25 mouse cellular contexts compared by ENCODE assay signal in the genomic region with DNA sequence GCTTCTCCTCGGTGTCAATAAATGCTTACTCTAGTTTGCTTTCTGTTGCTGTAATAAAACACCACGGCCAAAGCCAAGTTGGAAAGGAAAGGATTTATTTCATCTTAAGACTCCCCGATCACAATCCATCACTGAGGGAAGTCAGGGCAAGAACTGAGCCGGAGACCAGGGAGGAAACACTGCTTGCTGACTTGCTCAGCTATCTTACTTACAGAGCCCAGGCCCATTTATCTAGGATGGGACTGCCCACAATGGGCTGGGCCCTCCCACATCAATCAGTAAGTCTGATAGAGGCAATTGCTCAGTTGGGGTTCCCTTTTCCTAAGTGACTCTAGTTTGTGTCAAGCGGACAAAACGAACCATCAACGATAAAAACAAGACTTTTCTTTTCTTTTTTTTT. TPM values are rescaled to one million over a fixed set of nuclear protein-coding genes. Genes with fewer than 3 reads are reported as not detected.
DNase-seq lines count a peak whose midpoint lies in the region; ATAC-seq lines count a peak whose summit lies in the region.
"Had no signal": no experiment of that assay in that cellular context is flagged by ENCODE, and none has a peak within 500 bp of the region (broad histone marks: within the 10 kb centered on the region; RNA-seq: fewer than 3 reads in every experiment).

No protein-coding gene starts in this region.

- 88% methylated on average over 7 of the region's 7 CpGs for WGBS in midbrain, embryonic 11.5 days
- WGBS in midbrain, embryonic 14.5 days: 92% methylated on average over 7 of the region's 7 CpGs
- 53% methylated on average over 7 of the region's 7 CpGs for WGBS in liver, embryonic 13.5 days (ENCODE audit: insufficient replicate concordance)

- H3K9ac ChIP-seq in midbrain, embryonic 11.5 days (ENCODE audit: low read length): no peak overlapping the region
- no peak overlapping the region for H3K9ac ChIP-seq in midbrain, embryonic 14.5 days (replicated peaks; ENCODE audit: low read length)
- no peak overlapping the region for H3K9ac ChIP-seq in liver, embryonic 13.5 days
- H3K9ac ChIP-seq: forebrain, embryonic 13.5 days; forebrain, postnatal 0 days; heart, embryonic 12.5 days; heart, embryonic 15.5 days; hindbrain, embryonic 14.5 days had no signal

- peak; percentile 73 for DNase-seq in midbrain, embryonic 11.5 days (ENCODE audit: low spot score, missing footprints)
- no peak for DNase-seq in midbrain, embryonic 14.5 days
- DNase-seq in liver, embryonic 13.5 days: no peak
- no peak for DNase-seq in lung, postnatal 36 days
- no peak for DNase-seq in heart, postnatal 14 days
- DNase-seq: adrenal gland, postnatal 10 days; adrenal gland, postnatal 36 days; cerebellum, adult 18-20 months; cerebellum, adult 9-10 months; cerebellum, postnatal 14 days; forebrain, postnatal 0 days; gastrocnemius, adult 2 months; gastrocnemius, postnatal 14 days; heart, adult 11 months; heart, postnatal 10 days; heart, postnatal 4 days had no signal

- no peaks in the 10 kb centered on the region for H3K9me3 ChIP-seq in midbrain, embryonic 11.5 days (ENCODE audit: control insufficient read depth, low read length)
- no peaks in the 10 kb centered on the region for H3K9me3 ChIP-seq in midbrain, embryonic 14.5 days (ENCODE audit: control insufficient read depth, low read length)
- H3K9me3 ChIP-seq in liver, embryonic 13.5 days (replicated peaks): no peaks in the 10 kb centered on the region
- H3K9me3 ChIP-seq: forebrain, embryonic 10.5 days; forebrain, embryonic 13.5 days; heart, embryonic 12.5 days; heart, embryonic 15.5 days had no signal

- intact Hi-C loops in heart, postnatal 14 days (cut with DNase I): no loop called here

- H3K27ac ChIP-seq in midbrain, embryonic 11.5 days (ENCODE audit: low read depth, low read length): no peak overlapping the region
- no peak overlapping the region for H3K27ac ChIP-seq in midbrain, embryonic 14.5 days (replicated peaks; ENCODE audit: low read depth, low read length)
- no peak overlapping the region for H3K27ac ChIP-seq in liver, embryonic 13.5 days
- H3K27ac ChIP-seq: forebrain, embryonic 10.5 days; forebrain, embryonic 13.5 days; gastrocnemius, adult 2 months; heart, embryonic 15.5 days; hindbrain, embryonic 14.5 days; hindbrain, postnatal 0 days had no signal

- H3K4me3 ChIP-seq in midbrain, embryonic 11.5 days (ENCODE audit: low read depth, low read length): no peak overlapping the region
- H3K4me3 ChIP-seq in midbrain, embryonic 14.5 days (replicated peaks; ENCODE audit: low read depth, low read length): no peak overlapping the region
- no peak overlapping the region for H3K4me3 ChIP-seq in liver, embryonic 13.5 days (replicated peaks)
- H3K4me3 ChIP-seq: forebrain, embryonic 10.5 days; forebrain, embryonic 13.5 days; gastrocnemius, adult 2 months; heart, embryonic 12.5 days; heart, embryonic 15.5 days had no signal

- H3K27me3 ChIP-seq in midbrain, embryonic 11.5 days (ENCODE audit: control insufficient read depth, insufficient read depth, low read length): no peaks in the 10 kb centered on the region
- no peaks in the 10 kb centered on the region for H3K27me3 ChIP-seq in midbrain, embryonic 14.5 days (ENCODE audit: control insufficient read depth, insufficient read depth, low read length)
- H3K27me3 ChIP-seq in liver, embryonic 13.5 days: 0 out of 2 replicates have a peak, but pooled peaks cover 8% of the 10 kb centered on the region
- H3K27me3 ChIP-seq: forebrain, embryonic 13.5 days; heart, embryonic 12.5 days; heart, embryonic 15.5 days; Patski had no signal

- no peaks in the 10 kb centered on the region for H3K4me1 ChIP-seq in midbrain, embryonic 11.5 days (ENCODE audit: control insufficient read depth, insufficient read depth, low read length)
- H3K4me1 ChIP-seq in midbrain, embryonic 14.5 days (ENCODE audit: control insufficient read depth, insufficient read depth, low read length): no peaks in the 10 kb centered on the region
- H3K4me1 ChIP-seq in liver, embryonic 13.5 days (replicated peaks): peaks cover 21% of the 10 kb centered on the region
- H3K4me1 ChIP-seq: forebrain, embryonic 10.5 days; forebrain, embryonic 13.5 days; heart, embryonic 12.5 days; heart, embryonic 15.5 days had no signal

- H3K36me3 ChIP-seq in midbrain, embryonic 11.5 days (ENCODE audit: control insufficient read depth, insufficient read depth, low read length): no peaks in the 10 kb centered on the region
- H3K36me3 ChIP-seq in midbrain, embryonic 14.5 days (ENCODE audit: control insufficient read depth, insufficient read depth, low read length): no peaks in the 10 kb centered on the region
- H3K36me3 ChIP-seq in liver, embryonic 13.5 days: no peaks in the 10 kb centered on the region
- H3K36me3 ChIP-seq: forebrain, embryonic 10.5 days; heart, embryonic 12.5 days; heart, embryonic 15.5 days had no signal

- no peak overlapping the region for H3K4me2 ChIP-seq in midbrain, embryonic 11.5 days
- no peak overlapping the region for H3K4me2 ChIP-seq in midbrain, embryonic 14.5 days (ENCODE audit: low read length)
- H3K4me2 ChIP-seq in liver, embryonic 13.5 days: no peak overlapping the region
- H3K4me2 ChIP-seq: forebrain, embryonic 13.5 days; heart, embryonic 12.5 days; heart, embryonic 15.5 days; hindbrain, embryonic 14.5 days had no signal

- ATAC-seq in midbrain, embryonic 11.5 days (ENCODE audit: low FRiP score): no peak
- no peak for ATAC-seq in midbrain, embryonic 14.5 days (ENCODE audit: low FRiP score, low TSS enrichment)
- peak; percentile 76 for ATAC-seq in liver, embryonic 13.5 days (ENCODE audit: low read depth)
- ATAC-seq in megakaryocyte progenitor cell, adult 5-6 weeks (replicated peaks; ENCODE audit: poor library complexity): peak; percentile 39; the same call in 1 of the 2 replicates
- ATAC-seq: CD4-positive, CD25-positive, alpha-beta regulatory T cell, adult 4 months; forebrain, embryonic 13.5 days; forebrain, postnatal 0 days; hindbrain, postnatal 0 days; Patski had no signal

RNA-seq across cellular contexts. Expression of gene Sorbs1, which starts 29.2 kb away (rescaled TPM):
- 61.0 and 62.6 TPM in 2 replicates for polyA plus RNA-seq in midbrain, embryonic 11.5 days (2014; fragmentation: Nextera tagmentation; extraction: Ambion mirVana)
- 60.6 and 87.9 TPM in 2 replicates for polyA plus RNA-seq in midbrain, embryonic 14.5 days (2014; fragmentation: Nextera tagmentation; extraction: Ambion mirVana)
- polyA plus RNA-seq in liver, embryonic 13.5 days (2015; fragmentation: Nextera tagmentation; extraction: Ambion mirVana): 28.8 and 37.4 TPM in 2 replicates
- 2.5 and 3.3 TPM in 2 replicates for total RNA-seq in megakaryocyte progenitor cell, adult 5-6 weeks (2015)
- total RNA-seq in megakaryocyte progenitor cell, adult 5-6 weeks (2017): 0.42 and 8.7 TPM in 2 replicates
- total RNA-seq in heart, postnatal 14 days (2021): 100 to 1,000 TPM; 523 to 539 TPM

RNA-seq across cellular contexts. Expression of gene Aldh18a1, which starts 45.5 kb away (rescaled TPM):
- 67.0 and 75.4 TPM in 2 replicates for polyA plus RNA-seq in midbrain, embryonic 11.5 days (2014; fragmentation: Nextera tagmentation; extraction: Ambion mirVana)
- 45.2 and 57.8 TPM in 2 replicates for polyA plus RNA-seq in midbrain, embryonic 14.5 days (2014; fragmentation: Nextera tagmentation; extraction: Ambion mirVana)
- 42.9 and 51.0 TPM in 2 replicates for polyA plus RNA-seq in liver, embryonic 13.5 days (2015; fragmentation: Nextera tagmentation; extraction: Ambion mirVana)
- total RNA-seq in megakaryocyte progenitor cell, adult 5-6 weeks (2015): 35.5 and 39.4 TPM in 2 replicates
- 34.3 and 44.5 TPM in 2 replicates for total RNA-seq in megakaryocyte progenitor cell, adult 5-6 weeks (2017)
- total RNA-seq in heart, postnatal 14 days (2021): 10 to 100 TPM in 1 of 2 experiments, 1 to 10 TPM in 1; 9.9 to 12.2 TPM

Comparison
In these comparisons a context has a peak if more than half of its experiments do, and no peak if none do; other contexts are left out.
1. ATAC-seq: peak in liver, embryonic 13.5 days (single experiment) and megakaryocyte progenitor cell, adult 5-6 weeks (single experiment); none in midbrain, embryonic 11.5 days (single experiment) and midbrain, embryonic 14.5 days (single experiment).